Mouse (Mus musculus) forebrain, embryonic 14.5 days (tissue): ENCODE results near the gene Nmt1. TPM values are rescaled to one million over a fixed set of nuclear protein-coding genes. Genes with fewer than 3 reads are reported as not detected.

Experiments used
- ATAC-seq: fragments of 200-750 bp; cut with Nextera tagmentation; 2 replicates; pipeline ENCODE4 v1.8.0; 2017; ENCODE audit warnings: mild to moderate bottlenecking, moderate library complexity
- DNase-seq: peaks from one replicate; pipeline ENCODE4 v3.0.0-alpha.2; 2015; ENCODE audit warnings: low spot score
- H3K27ac ChIP-seq: fragments of 300-500 bp; sonication (generic); 2 replicates; pipeline ENCODE4 v1.5.1; 2014; ENCODE audit warnings: low read depth, mild to moderate bottlenecking, control low read depth, low read length, moderate library complexity
- H3K27me3 ChIP-seq: fragments of 300-500 bp; sonication (generic); replicated peaks from 2 replicates; pipeline ENCODE4 v1.6.1; 2014; ENCODE audit warnings: low read length, control low read depth, mixed read lengths; ENCODE audit not compliant: control insufficient read depth, insufficient read depth
- H3K36me3 ChIP-seq: fragments of 300-500 bp; sonication (generic); 2 replicates; pipeline ENCODE4 v1.6.1; 2014; ENCODE audit warnings: low read length, control low read depth; ENCODE audit not compliant: control insufficient read depth, insufficient read depth
- H3K4me1 ChIP-seq: fragments of 300-500 bp; sonication (generic); 2 replicates; pipeline ENCODE4 v1.6.1; 2014; ENCODE audit warnings: antibody characterized with exemption, low read length, control low read depth; ENCODE audit not compliant: control insufficient read depth, insufficient read depth
- H3K4me2 ChIP-seq: fragments of 300-500 bp; sonication (generic); 2 replicates; pipeline ENCODE4 v1.6.1; 2014; ENCODE audit warnings: mild to moderate bottlenecking, control low read depth, low read length
- H3K4me3 ChIP-seq: fragments of 300-500 bp; sonication (generic); 2 replicates; pipeline ENCODE4 v1.5.1; 2014; ENCODE audit warnings: low read depth, low read length, control low read depth
- H3K9ac ChIP-seq: fragments of 300-500 bp; sonication (generic); 2 replicates; pipeline ENCODE4 v1.6.1; 2014; ENCODE audit warnings: mild to moderate bottlenecking, low read length, control low read depth, moderate library complexity
- H3K9me3 ChIP-seq: fragments of 300-500 bp; sonication (generic); replicated peaks from 2 replicates; pipeline ENCODE4 v1.6.1; 2016; ENCODE audit warnings: low read length, control low read depth, mixed read lengths; ENCODE audit not compliant: control insufficient read depth
- WGBS: fragments of 180-500 bp; shearing (Covaris S2); extraction: QIAGEN DNeasy Blood & Tissue Kit; methylation state at CpG from one replicate; pipeline ENCODE4 v1.1.7; 2014; 5-methylcytosine and 5-hydroxymethylcytosine counted together
- polyA plus RNA-seq: library from polyadenylated mRNA; unstranded; fragments of >200 nt; fragmentation: Nextera tagmentation; extraction: Ambion mirVana; gene quantifications from 2 replicates; pipeline ENCODE4 v1.2.1, GENCODE M21; 2014

Gene Nmt1
- polyA plus RNA-seq, 1 experiment from 2014 or later = 43.8 TPM

DNA sequence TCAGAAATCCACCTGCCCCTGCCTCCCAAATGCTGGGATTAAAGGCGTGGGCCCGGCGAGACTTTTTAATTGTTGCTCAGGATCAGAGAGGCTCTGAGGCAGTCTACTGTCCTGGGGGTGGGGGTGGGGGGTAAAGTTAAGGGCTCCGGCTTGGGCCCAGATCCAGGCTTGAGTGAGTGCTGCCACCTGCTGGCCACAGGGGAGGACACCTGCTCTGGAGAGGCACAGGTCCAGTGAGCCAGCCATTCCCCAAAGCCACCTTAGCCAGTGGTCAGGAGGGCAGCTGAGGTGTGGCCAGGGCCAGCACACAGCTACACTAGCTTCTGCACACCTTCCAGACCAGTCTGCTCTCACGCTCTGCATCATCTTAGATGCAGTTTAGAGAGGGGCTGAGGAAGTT lies 35.0 kb upstream of the Nmt1 start:
- DNase-seq (peak; percentile 73), ATAC-seq (peak; percentile 54)
- Histone ChIP-seq H3K27me3 (peaks cover 14% of the 10 kb centered on the region; the same call in 1 of the 2 replicates), H3K4me1 (peaks cover 10% of the 10 kb centered on the region; the same call in 1 of the 2 replicates), H3K27ac (0 out of 2 replicates have a peak overlapping the region, but pooled peaks have one; percentile 11), H3K36me3 (peaks cover 39% of the 10 kb centered on the region), H3K9me3 (no peaks in the 10 kb centered on the region), H3K4me3 (no peak overlapping the region), H3K9ac (no peak overlapping the region), H3K4me2 (no peak overlapping the region)
- 4% methylated on average over 5 of the region's 5 CpGs for WGBS

DNA sequence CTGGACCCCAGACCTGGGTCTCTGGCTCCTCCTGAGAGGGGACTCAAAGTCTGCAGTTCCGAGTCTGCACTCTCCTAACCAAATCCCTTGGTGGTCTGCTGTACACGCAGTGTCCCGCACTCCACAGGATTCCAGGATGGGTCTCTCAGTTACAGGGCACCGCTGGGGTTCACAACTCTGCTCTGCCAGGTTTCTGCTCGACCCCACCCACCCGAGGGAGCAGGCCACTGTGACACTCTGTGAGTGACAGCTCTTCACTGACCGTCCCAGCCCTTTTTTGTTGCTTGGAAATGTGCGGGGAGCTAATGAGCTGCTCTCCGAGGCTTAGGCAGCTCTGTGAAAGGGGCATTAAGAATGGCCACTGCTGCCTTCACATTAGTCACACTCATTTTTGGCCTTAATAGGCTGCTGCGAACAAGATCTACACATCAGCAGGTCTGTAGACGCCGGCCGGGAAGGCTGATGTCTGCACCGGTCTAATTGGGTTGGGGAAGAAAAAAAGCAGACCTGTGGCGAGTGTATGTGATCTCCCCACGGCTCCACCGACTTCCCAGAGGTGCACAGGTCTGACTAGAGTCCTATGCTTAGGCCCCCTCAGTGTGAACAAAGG lies 34.5 kb upstream of the Nmt1 start:
- Histone ChIP-seq H3K9ac (no peak overlapping the region), H3K27me3 (peaks cover 14% of the 10 kb centered on the region; the same call in 1 of the 2 replicates), H3K36me3 (peaks cover 45% of the 10 kb centered on the region), H3K4me3 (no peak overlapping the region), H3K4me2 (no peak overlapping the region), H3K27ac (no peak overlapping the region), H3K9me3 (no peaks in the 10 kb centered on the region), H3K4me1 (peaks cover 10% of the 10 kb centered on the region; the same call in 1 of the 2 replicates)
- peak; percentile 48 for DNase-seq
- WGBS = 11% methylated on average over 17 of the region's 17 CpGs
- ATAC-seq = peak; percentile 19

DNA sequence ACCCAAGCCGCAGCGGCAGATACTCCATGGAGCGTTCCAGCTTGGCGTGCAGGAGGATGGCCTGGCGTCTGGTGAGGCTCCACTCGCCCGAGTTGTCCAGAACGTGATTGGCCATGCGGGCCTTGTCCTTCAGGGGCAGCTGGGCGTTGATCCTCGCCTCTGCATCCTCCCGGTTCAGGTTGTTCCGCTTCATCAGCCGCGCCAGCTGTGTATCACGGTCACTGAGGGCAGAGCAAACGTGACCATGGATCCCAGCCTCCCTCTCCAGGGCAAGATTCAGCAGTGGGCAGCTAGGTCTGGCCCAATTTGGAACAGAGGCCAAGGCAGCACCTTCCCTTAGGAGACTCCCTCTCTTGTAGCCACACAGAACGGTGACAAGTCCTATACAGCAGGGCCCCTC lies 33.0 kb upstream of the Nmt1 start:
- H3K4me1 ChIP-seq = peaks cover 5% of the 10 kb centered on the region; the same call in 1 of the 2 replicates
- H3K36me3 ChIP-seq = peaks cover 60% of the 10 kb centered on the region
- H3K4me3 ChIP-seq = no peak overlapping the region
- H3K9ac ChIP-seq = no peak overlapping the region
- H3K27ac ChIP-seq = no peak overlapping the region
- H3K4me2 ChIP-seq = no peak overlapping the region
- H3K9me3 ChIP-seq = no peaks in the 10 kb centered on the region
- no peak for DNase-seq
- 87% methylated on average over 18 of the region's 18 CpGs for whole genome bisulfite sequencing
- no peak for ATAC-seq
- H3K27me3 ChIP-seq = 0 out of 2 replicates have a peak, but pooled peaks cover 7% of the 10 kb centered on the region

DNA sequence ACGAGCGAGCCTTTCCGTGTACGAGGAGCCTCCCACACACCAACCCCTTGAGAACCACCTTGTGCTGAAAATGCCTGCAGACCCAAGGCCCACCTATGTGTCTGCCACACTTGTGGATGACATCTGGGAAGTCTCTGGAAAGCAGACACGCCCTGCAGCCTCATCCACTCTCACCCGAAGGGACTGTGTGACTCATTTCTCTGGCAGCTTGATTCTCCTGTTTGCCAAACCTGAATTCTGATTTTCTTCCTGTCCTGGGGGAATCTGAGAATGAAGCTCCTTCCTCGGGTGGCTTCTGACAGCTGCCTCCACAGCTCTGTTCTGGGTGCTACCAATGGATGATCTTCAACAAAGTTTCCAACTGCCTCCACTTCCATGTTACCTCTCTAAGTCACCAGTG lies 31.6 kb upstream of the Nmt1 start:
- ATAC-seq (no peak), DNase-seq (no peak)
- H3K4me3 ChIP-seq = no peak overlapping the region
- H3K4me1 ChIP-seq = peaks cover 5% of the 10 kb centered on the region; the same call in 1 of the 2 replicates
- H3K36me3 ChIP-seq = peaks cover 62% of the 10 kb centered on the region
- H3K27me3 ChIP-seq = 0 out of 2 replicates have a peak, but pooled peaks cover under 1% of the 10 kb centered on the region
- no peak overlapping the region for H3K4me2 ChIP-seq
- whole genome bisulfite sequencing = 91% methylated on average over 7 of the region's 7 CpGs
- H3K9ac ChIP-seq = no peak overlapping the region
- H3K27ac ChIP-seq = no peak overlapping the region
- H3K9me3 ChIP-seq = no peaks in the 10 kb centered on the region

DNA sequence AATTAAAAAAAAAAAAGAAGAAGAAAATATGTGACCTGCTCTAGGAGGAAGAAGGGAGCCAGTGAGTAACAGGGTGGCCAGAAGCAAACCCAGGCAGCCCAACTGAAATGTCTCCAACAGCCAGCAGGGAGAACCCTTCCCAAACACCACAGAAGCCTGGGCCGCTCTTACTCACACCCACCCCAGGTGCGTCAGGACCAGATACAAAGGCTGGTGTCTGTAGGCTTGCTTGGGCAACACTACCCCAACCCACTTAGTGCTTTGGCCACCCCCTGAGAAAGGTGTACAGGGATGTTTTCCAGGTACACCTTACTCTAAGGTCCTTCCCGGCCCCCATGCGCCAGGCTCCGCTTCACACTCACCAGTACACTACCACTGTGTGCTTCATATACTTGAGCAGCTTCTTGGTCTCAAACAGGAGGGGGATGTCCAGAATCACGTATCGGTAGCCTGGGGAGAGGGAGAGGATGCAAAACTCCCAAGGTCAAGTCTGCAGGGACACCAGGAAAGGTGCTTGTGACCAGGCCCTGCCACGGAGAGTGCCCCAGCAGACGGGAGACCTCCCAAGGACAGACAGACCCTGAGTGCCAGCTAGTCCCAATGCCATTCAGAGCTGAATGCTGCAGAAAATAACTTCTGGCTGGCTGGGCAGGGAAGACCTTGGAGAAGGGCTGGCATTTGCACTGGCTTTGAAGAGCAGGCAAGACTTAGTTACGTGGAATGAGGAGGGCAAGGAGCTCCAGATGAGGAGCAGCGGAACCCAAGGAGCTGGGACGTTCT lies 30.8 kb upstream of the Nmt1 start:
- Histone ChIP-seq H3K27ac (no peak overlapping the region), H3K9me3 (no peaks in the 10 kb centered on the region), H3K4me2 (no peak overlapping the region), H3K27me3 (no peaks in the 10 kb centered on the region), H3K9ac (no peak overlapping the region), H3K36me3 (peaks cover 62% of the 10 kb centered on the region), H3K4me1 (peaks cover under 1% of the 10 kb centered on the region; the same call in 1 of the 2 replicates), H3K4me3 (no peak overlapping the region)
- 91% methylated on average over 12 of the region's 12 CpGs for WGBS
- ATAC-seq = no peak
- DNase-seq = no peak

DNA sequence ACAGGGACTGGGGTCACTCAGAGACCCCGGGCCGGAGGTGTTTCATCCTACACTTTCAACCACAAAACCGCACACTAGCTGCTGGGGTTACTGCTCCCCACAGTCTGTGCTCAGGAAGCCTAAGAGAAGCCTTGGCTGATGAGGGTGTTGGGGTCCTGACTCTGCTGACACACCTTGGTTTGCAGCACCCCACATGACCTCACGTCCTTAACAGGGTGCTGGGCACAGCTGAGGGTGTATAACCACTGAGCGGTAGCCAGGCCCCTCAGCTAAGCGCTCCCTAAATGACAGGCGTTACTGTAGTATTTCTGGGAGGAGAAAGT lies 29.8 kb upstream of the Nmt1 start:
- DNase-seq (no peak), ATAC-seq (no peak)
- Histone ChIP-seq H3K4me1 (no peaks in the 10 kb centered on the region), H3K4me3 (no peak overlapping the region), H3K9ac (no peak overlapping the region), H3K27ac (no peak overlapping the region), H3K9me3 (no peaks in the 10 kb centered on the region), H3K36me3 (peaks cover 62% of the 10 kb centered on the region), H3K27me3 (no peaks in the 10 kb centered on the region), H3K4me2 (no peak overlapping the region)
- 96% methylated on average over 7 of the region's 7 CpGs for WGBS

DNA sequence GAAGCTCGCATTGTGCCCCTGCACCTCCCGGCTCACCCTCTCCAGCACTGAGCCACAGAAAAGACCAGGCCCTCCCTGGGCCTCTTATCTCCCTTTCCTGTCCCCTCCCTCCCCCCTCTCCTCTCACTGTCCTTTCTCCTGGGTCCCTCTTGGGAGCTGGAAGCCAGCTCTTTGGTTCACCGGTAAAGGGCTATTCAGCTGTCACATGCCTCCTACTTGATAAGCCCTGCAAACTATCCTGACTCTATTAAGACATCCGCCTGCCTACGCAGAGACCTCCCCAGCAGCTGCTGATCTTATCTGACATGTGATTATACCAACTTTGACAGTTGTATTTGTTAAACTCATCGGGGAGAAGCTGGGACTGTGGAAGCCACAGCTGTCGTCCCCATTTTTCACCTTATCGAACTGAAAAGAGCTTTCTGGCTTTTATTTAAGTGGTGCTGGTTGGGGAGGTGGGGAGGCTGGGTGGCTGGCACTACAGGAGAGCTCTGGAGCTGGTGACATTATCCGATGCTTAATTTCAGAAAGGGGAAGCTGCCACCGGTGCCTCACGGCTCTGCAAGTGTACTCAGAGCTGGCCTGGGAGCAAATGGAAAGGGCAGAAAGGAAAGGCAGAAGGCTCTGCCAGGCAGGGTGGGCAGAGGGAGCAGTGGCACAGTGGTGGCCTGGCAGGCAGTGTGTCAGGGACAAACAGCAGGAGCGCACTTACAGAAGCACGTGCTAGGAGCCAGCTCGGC lies 29.2 kb upstream of the Nmt1 start:
- Histone ChIP-seq H3K4me1 (no peaks in the 10 kb centered on the region), H3K4me3 (no peak overlapping the region), H3K9me3 (no peaks in the 10 kb centered on the region), H3K9ac (no peak overlapping the region), H3K4me2 (no peak overlapping the region), H3K36me3 (peaks cover 62% of the 10 kb centered on the region), H3K27ac (no peak overlapping the region), H3K27me3 (no peaks in the 10 kb centered on the region)
- WGBS = 79% methylated on average over 14 of the region's 14 CpGs
- no peak for DNase-seq
- ATAC-seq = no peak

DNA sequence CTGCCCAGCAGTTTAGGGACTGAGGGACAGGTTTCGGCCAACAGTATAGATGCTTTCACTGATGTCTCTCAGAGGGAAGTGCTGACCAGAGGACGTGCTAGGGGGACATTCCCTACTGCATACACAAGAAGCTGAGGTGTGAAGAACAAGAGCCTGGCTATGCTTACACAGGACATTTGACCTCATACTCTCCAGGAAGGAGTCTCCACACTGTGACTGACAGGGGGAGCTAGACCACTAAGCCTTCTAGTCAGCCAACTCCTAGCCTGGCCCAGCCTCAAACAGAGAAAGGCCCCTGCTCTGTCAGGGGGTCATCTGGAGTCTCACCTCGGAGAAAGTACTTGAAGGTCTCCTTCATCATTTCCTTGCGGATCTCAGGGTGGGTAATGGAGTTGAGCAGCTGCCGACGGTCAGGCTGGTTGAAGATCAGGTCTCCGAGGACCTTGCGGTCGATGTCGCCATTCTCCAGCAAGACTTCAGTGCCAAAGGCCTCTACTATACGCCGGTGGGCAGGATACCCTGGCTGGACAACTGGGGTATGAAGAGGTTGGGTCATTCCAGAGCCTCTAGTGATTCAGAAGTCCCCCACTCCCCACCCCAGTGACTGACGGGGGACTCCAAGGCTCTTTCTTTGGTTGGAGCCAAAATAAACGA lies 28.5 kb upstream of the Nmt1 start:
- DNase-seq (no peak), ATAC-seq (no peak)
- Histone ChIP-seq H3K4me1 (no peaks in the 10 kb centered on the region), H3K27ac (no peak overlapping the region), H3K36me3 (peaks cover 56% of the 10 kb centered on the region), H3K4me3 (no peak overlapping the region), H3K27me3 (no peaks in the 10 kb centered on the region), H3K9ac (no peak overlapping the region), H3K4me2 (no peak overlapping the region), H3K9me3 (no peaks in the 10 kb centered on the region)
- WGBS = 90% methylated on average over 14 of the region's 14 CpGs
